Mouse (Mus musculus) brain, embryonic 14.5 days (tissue): ENCODE measurements around the gene Psmc3ip.
"Not testable (repeated sequence)": the region's sequence is repeated elsewhere in the genome, so short reads cannot be mapped to it uniquely, and the experiment has no call there.

Experiments used
- CTCF ChIP-seq: fragments of 200-500 bp; IDR thresholded peaks from 2 replicates; pipeline ENCODE4 v1.5.1; 2012; ENCODE audit warnings: inconsistent platforms, mild to moderate bottlenecking, moderate library complexity, borderline replicate concordance; ENCODE audit not compliant: insufficient read depth, insufficient read length; ENCODE audit errors: extremely low read depth
- POLR2A ChIP-seq: fragments of 200-500 bp; IDR thresholded peaks from 2 replicates; pipeline ENCODE4 v1.6.1; 2012; ENCODE audit warnings: mild to moderate bottlenecking, inconsistent platforms, borderline replicate concordance; ENCODE audit not compliant: poor library complexity, insufficient read depth, insufficient read length, severe bottlenecking; ENCODE audit errors: extremely low read depth

DNA sequence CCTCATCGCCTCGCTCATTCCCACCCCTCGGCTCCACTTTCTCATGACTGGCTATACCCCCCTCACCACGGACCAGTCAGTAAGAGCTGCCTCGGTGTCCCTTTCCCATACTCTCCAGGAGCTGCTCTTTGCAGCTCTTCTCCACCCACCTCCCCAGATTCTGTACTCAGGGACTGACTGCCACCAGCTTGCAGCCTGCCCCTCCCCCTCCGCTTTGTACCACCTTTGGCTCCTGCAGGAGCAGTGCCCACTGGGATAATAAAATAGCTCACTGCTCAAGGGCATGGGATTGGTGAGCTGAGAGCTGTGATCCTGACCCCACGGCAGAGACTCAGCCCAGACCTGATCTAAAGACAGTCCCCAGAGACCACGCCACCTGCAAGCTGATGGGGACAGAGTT lies 29.3 kb upstream of the Psmc3ip start:
- not testable (repeated sequence) for TF ChIP-seq POLR2A, CTCF
